Mouse (Mus musculus): ENCODE data around the gene Pef1. TPM values are rescaled to one million over a fixed set of nuclear protein-coding genes. Genes with fewer than 3 reads are reported as not detected.

Pef1 gene
- polyA plus RNA-seq, 1 experiment, result 82.1 TPM

- no peak for DNase-seq (ENCODE audit: low spot score)
Measured at GRCm38 (mm10) chr4:130095137-130095536, 7.2 kb upstream of the Pef1 start.

DNA sequence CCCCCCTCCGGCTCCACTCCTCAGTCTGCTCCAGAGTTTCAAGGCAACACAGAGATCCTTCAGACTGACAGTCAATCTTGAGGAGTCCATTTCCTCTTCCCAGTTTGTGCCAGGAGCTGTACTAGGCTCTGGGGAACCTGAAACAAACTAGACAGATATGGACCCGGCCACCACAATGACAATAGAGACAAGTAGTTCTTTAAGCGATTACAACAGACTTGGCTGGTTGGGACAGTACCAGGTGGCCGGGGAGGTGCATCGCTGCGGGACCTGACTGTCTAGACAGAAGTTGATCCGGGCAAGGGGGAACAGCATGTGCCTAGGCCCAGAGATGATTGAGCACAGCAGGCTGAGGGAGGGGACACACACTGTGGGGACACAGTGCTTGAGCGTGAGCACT is 1.2 kb upstream of the Pef1 start:
- no peak for DNase-seq (ENCODE audit: low spot score)

GRCm38 (mm10) chr4:130103632-130104031 is 1.3 kb downstream of the Pef1 start:
- no peak for DNase-seq (ENCODE audit: low spot score)

DNA sequence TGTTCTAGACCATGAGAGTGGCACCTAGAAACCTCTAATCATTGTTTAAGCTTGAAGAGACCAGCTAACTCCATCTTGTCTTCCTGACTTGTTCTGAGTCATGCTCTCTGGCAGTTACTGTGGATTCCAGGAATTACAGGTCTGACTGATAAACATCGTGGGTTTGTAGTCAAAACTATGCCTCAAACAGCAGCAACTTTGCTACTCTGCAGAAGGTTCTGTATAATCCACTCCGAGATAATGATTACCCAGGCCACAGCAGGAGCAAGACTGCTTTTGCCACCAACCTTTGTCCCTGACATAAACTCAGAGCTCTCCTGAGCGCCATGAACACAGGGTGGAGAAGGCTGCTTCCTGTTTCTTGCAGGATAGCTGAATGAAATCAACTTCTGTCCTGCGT is 2.2 kb downstream of the Pef1 start:
- DNase-seq (ENCODE audit: low spot score), result no peak

DNA sequence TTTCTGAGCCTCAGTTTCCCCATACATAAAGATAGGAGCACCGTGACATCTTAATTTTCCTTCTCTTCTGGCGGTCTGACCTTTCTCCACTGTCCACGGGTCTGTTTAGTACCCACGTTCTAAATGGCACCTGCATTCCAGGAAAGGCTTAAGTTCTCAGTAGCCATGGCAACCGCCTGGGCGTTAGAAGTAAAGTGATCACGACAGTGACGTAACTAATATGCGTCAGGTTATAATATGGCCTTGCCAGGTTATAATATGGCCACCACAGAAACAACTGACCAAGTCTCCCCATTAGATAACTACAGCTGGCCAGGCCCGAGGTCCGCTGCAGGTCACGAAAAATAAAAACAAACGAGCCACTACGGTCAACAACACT is 4.7 kb downstream of the Pef1 start:
- no peak for DNase-seq (ENCODE audit: low spot score)

DNA sequence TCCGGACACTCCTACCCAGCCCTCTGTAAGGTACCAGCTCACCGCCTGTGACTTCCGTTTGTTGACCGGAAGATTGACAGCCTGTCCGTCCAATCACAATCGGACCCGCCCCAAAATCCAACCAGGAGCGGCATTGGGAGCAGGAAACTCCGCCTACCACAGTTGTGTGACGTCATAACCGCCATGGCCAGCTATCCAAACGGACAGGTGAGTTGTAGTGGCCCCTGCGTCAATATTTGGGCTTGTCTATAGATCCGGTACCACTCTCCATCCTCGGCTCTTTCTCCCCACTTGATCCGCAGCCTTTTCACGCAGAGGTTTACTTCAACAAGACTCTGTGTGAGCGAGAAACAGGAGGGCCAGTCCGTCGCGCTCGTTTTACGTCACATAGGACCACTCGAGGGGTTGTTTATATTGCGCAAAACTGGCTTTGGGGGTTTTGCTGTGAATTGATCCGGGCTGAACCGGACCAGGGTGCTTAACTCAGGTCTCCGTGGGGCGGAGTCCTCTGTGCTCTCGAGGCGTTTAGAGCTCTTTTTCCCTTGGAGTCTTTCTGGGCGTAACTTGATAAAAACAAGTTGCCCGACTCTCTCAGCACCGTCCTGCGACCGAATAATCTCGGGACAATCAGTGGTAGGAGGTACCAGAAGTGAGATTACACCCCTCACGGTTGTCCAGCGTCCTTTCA is 5.2 kb downstream of the Pef1 start:
- DNase-seq (ENCODE audit: low spot score), result peak; percentile 98

DNA sequence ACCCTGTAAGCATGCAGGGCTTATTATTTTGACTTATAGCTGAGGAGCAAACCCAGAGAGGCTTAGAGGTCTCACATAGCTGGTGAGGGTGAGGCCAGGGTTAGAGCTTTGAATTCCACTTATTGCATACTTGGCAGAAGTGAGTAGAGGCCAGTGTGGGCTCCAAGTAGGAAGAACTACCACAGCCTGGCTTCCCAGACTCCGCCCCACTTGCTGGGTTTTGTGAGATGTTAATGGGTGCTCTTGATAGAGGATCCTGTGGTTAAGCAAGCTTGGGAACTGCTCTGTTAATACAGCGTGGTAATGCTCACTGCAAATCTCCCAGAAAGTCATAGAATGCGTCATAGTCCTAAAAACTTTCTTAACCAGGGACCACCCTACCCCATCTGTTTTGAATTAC is 6.6 kb downstream of the Pef1 start:
- no peak for DNase-seq (ENCODE audit: low spot score)

- DNase-seq (ENCODE audit: low spot score), result no peak
Measured at GRCm38 (mm10) chr4:130109666-130110065, 7.3 kb downstream of the Pef1 start.

- no peak for DNase-seq (ENCODE audit: low spot score)
Measured at GRCm38 (mm10) chr4:130110091-130110490, 7.7 kb downstream of the Pef1 start.

GRCm38 (mm10) chr4:130112299-130112698 is 9.9 kb downstream of the Pef1 start:
- DNase-seq (ENCODE audit: low spot score), result no peak

- DNase-seq (ENCODE audit: low spot score), result no peak
Measured at GRCm38 (mm10) chr4:130112732-130113131, 10.4 kb downstream of the Pef1 start.

GRCm38 (mm10) chr4:130120752-130121151 is 18.4 kb downstream of the Pef1 start:
- DNase-seq (ENCODE audit: low spot score), result no peak

- no peak for DNase-seq (ENCODE audit: low spot score)
Measured at GRCm38 (mm10) chr4:130121560-130121959, 19.2 kb downstream of the Pef1 start.

GRCm38 (mm10) chr4:130123020-130123419 is 20.7 kb downstream of the Pef1 start:
- no peak for DNase-seq (ENCODE audit: low spot score)

GRCm38 (mm10) chr4:130124110-130124509 is 21.8 kb downstream of the Pef1 start:
- DNase-seq (ENCODE audit: low spot score), result no peak

GRCm38 (mm10) chr4:130125164-130125563 is 22.8 kb downstream of the Pef1 start:
- no peak for DNase-seq (ENCODE audit: low spot score)

GRCm38 (mm10) chr4:130125935-130126334 is 23.6 kb downstream of the Pef1 start:
- DNase-seq (ENCODE audit: low spot score), result no peak

- no peak for DNase-seq (ENCODE audit: low spot score)
Measured at GRCm38 (mm10) chr4:130128907-130129306, 26.5 kb downstream of the Pef1 start.

DNA sequence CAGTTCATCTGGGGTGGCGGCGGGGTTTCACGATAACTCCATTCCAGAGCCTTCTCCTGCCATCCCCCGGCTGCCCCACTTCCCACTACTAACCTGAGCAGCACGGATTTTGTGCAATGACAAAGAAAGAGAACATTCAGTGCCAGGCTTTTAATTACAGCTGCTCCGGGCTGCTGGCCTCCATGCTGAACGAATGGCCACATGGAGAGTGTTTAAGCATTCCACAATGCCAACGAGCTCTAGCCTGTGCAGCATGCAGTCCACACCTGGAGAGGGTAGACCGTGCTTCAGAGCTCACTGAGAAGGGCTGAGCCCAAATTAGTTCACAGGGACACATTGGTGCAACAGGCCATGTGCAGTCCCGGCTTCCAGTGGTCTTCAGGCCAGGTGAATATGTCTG is 27.7 kb downstream of the Pef1 start:
- DNase-seq (ENCODE audit: low spot score), result no peak

DNA sequence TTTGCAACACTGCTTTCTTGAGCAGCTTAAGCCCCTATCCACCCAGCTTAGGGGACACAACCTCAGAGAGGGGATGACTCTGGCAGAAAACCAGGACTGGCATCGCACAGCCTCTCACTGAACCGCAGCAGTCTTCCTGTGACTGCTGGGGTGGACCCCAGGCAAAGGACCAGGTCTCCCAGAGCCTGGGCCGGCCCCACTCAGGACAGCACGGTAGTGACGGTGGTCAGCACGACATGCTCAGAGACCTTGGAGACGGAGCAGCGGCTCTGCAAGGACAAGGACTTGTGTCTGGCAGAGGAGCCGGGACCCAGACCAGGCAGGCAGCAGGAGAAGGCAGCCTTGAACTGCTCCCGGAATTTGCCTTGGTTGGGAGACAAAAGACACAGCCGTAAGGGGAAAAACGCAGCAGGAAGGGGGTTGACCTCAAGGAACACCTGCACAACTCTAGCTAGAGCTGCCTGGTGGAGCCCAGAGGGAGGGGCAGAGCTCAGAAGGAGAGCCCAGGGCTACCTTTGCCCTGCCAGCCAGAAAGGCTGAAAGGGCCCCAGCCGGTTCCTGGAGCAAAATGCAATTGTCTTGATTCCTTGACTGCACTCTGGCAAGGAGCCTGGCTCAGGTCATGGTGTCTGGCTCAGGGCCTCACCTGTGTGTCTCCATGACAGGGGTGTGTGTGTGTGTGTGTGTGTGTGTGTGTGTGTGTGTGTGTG is 28.4 kb downstream of the Pef1 start:
- DNase-seq (ENCODE audit: low spot score), result no peak

DNA sequence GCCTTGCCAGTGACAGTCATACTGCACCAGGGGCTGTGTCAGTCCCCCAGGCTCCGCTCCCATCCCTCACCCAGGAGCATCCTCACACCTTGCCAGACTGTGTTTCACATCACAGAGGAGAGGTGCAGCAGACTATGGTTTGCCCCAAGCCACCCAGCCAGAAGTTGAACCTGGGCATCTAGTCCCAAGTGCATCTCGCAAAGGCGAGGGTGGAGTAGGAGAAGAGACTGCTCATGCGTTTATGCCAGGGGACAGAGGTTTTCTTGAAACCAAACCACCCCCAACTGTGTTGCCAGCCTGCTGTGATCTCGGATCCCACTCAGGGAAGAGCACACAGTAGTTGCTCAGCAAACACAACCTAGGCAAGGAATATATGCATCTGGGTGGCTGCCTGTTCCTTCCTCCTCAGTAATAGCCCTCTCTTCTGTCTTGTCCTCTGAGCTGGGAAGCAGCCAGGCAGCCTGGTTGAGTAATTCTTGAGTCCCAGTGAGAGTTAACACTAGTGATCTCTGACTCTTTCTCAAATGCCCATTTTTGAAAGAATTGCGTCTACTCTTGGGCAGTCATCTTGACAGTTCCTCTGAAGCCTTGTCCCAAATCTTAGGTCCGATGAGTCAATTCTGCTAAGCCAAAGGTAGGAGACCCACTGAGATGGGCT is 29.2 kb downstream of the Pef1 start:
- no peak for DNase-seq (ENCODE audit: low spot score)

GRCm38 (mm10) chr4:130133399-130133798 is 31.0 kb downstream of the Pef1 start:
- no peak for DNase-seq (ENCODE audit: low spot score)

All from urinary bladder, adult 2 months (tissue).